ENCODE assay signal across 4 mouse cellular contexts in the genomic region with DNA sequence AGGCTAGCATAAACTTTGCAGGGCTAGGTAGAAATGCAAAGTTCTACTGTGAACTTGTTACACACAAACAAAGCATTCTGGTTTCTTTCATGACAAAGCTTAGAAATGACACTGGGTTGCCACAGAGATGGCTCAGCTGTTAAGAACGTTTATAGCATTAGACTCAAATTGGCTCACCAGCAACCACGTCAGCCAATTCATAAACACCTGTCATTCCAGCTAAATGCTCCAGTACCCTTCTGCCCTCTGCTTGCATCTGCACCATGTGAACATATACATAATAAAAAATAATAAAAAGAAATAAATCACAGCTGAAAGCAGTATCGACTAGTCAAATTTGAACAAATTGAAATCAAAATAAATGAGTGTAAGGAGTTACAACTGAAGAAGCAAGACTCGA.
"Had no signal": no experiment of that assay in that cellular context is flagged by ENCODE, and none has a peak within 500 bp of the region (broad histone marks: within the 10 kb centered on the region; RNA-seq: fewer than 3 reads in every experiment).

No protein-coding gene starts in this region.

- H3K9me3 ChIP-seq: neural tube, embryonic 13.5 days; neural tube, embryonic 15.5 days; stomach, embryonic 15.5 days had no signal

- H3K4me2 ChIP-seq: neural tube, embryonic 13.5 days; neural tube, embryonic 15.5 days; stomach, embryonic 15.5 days had no signal

- H3K27ac ChIP-seq: neural tube, embryonic 13.5 days; neural tube, embryonic 15.5 days; stomach, embryonic 15.5 days; stomach, postnatal 0 days had no signal

- H3K4me1 ChIP-seq: neural tube, embryonic 13.5 days; neural tube, embryonic 15.5 days; stomach, embryonic 15.5 days had no signal

- H3K4me3 ChIP-seq: neural tube, embryonic 13.5 days; neural tube, embryonic 15.5 days; stomach, embryonic 15.5 days had no signal

- H3K27me3 ChIP-seq: stomach, embryonic 15.5 days had no signal

- H3K9ac ChIP-seq: neural tube, embryonic 13.5 days; neural tube, embryonic 15.5 days; stomach, embryonic 15.5 days had no signal
